Mouse (Mus musculus): ENCODE data around the gene Rbms3. TPM values are rescaled to one million over a fixed set of nuclear protein-coding genes. Genes with fewer than 3 reads are reported as not detected.

Rbms3 gene
- total and polyA plus RNA-seq, 2 experiments from 2014 or later: 56.3 to 77.9 TPM

DNA sequence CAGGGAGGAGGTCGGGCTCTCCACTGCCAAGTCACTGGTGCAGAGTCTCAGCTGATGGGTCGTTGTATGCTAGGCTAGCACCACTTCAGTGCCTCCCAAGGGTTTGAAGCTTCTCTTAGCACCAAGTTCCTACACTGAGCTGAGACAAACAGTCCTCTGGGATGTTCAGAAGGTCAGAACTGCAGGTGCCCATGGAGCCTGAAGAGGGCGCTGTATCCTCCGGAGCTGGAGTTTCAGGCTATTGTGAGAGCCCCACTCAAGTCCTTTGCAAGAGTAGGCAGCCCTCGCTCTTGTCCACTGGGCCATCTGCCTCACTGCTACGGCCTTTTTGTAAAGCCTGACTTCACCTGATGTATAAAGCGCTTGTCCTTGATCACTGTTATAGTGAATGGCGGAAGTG lies 6.8 kb upstream of the Rbms3 start:
- no peaks in the 10 kb centered on the region for H3K36me3 ChIP-seq (ENCODE audit: insufficient read depth, low read length)
- DNase-seq (ENCODE audit: low spot score) (no peak), ATAC-seq (no peak)
- H3K9ac ChIP-seq (replicated peaks; ENCODE audit: low read length): no peak overlapping the region
- no peak overlapping the region for H3K4me2 ChIP-seq (ENCODE audit: low read depth, low read length)
- TF ChIP-seq CTCF (IDR thresholded peaks at IDR 0.05; ENCODE audit: low read depth): peak; percentile 21; the same call in 1 of the 2 replicates
- H3K4me3 ChIP-seq (ENCODE audit: low read length): no peak overlapping the region
- H3K4me1 ChIP-seq (ENCODE audit: insufficient read depth, low read length): no peaks in the 10 kb centered on the region; the same call in 1 of the 2 replicates
- 76% methylated on average over 8 of the region's 8 CpGs for WGBS
- H3K27me3 ChIP-seq (ENCODE audit: insufficient read depth, low read length): no peaks in the 10 kb centered on the region
- H3K27ac ChIP-seq: no peak overlapping the region
- peaks cover 2% of the 10 kb centered on the region; the same call in 1 of the 2 replicates for H3K9me3 ChIP-seq (ENCODE audit: low read length)

DNA sequence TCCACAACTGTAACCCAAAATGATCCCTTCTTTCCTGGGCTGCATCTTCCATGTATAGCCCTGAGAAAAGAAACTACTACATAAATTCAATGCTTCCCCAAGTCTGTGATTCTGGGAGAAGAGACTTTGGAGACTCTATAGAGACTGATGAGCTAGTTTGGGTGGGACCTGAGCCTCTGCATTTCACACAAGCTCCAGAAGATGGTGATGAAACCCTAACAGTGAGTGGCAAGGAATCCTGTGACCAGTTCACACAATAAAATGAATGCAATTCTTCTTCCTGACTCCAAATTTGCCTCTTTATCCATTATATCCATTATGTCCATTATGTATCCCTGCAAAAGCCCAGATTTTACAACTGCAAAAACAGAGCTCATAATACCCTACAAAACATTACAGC lies 2.5 kb downstream of the Rbms3 start:
- no peak overlapping the region for H3K9ac ChIP-seq (replicated peaks; ENCODE audit: low read length)
- no peak overlapping the region for H3K4me3 ChIP-seq (ENCODE audit: low read length)
- no peak overlapping the region for H3K27ac ChIP-seq
- no peak for ATAC-seq
- no peaks in the 10 kb centered on the region for H3K27me3 ChIP-seq (ENCODE audit: insufficient read depth, low read length)
- H3K4me1 ChIP-seq (ENCODE audit: insufficient read depth, low read length): peaks cover 7% of the 10 kb centered on the region; the same call in 1 of the 2 replicates
- TF ChIP-seq CTCF (IDR thresholded peaks at IDR 0.05; ENCODE audit: low read depth): peak; percentile 35
- peaks cover 2% of the 10 kb centered on the region; the same call in 1 of the 2 replicates for H3K9me3 ChIP-seq (ENCODE audit: low read length)
- DNase-seq (ENCODE audit: low spot score): no peak
- H3K36me3 ChIP-seq (ENCODE audit: insufficient read depth, low read length): no peaks in the 10 kb centered on the region
- no peak overlapping the region for H3K4me2 ChIP-seq (ENCODE audit: low read depth, low read length)

DNA sequence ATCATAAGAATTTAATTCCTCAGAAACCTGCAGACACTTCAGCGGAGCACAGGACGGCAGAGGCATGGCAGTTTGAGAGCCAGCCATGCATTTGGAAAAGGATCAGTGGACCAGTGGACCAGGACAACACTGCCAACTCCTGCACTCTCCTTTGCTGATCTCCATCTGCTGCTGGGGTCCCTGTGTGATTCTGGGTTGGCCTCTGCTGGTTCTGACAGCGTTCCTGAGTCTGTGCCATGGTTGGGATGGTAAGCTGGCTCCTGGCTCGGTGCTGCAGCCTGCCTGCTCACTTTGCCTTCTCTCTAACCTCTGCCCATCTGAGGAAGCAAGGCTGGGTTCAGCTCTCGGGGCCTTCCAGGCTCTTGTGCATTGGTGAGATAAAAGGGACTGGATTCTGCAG lies 28.9 kb downstream of the Rbms3 start:
- Histone ChIP-seq H3K27me3 (ENCODE audit: insufficient read depth, low read length) (no peaks in the 10 kb centered on the region), H3K9me3 (ENCODE audit: low read length) (no peaks in the 10 kb centered on the region), H3K9ac (replicated peaks; ENCODE audit: low read length) (no peak overlapping the region), H3K4me1 (ENCODE audit: insufficient read depth, low read length) (no peaks in the 10 kb centered on the region), H3K4me2 (ENCODE audit: low read depth, low read length) (no peak overlapping the region), H3K36me3 (ENCODE audit: insufficient read depth, low read length) (no peaks in the 10 kb centered on the region), H3K27ac (no peak overlapping the region), H3K4me3 (ENCODE audit: low read length) (no peak overlapping the region)
- 65% methylated on average over 5 of the region's 5 CpGs for WGBS
- no peak for TF ChIP-seq CTCF (IDR thresholded peaks at IDR 0.05; ENCODE audit: low read depth)
- ATAC-seq (peak; percentile 27; the same call in 1 of the 2 replicates), DNase-seq (ENCODE audit: low spot score) (peak; percentile 56)

DNA sequence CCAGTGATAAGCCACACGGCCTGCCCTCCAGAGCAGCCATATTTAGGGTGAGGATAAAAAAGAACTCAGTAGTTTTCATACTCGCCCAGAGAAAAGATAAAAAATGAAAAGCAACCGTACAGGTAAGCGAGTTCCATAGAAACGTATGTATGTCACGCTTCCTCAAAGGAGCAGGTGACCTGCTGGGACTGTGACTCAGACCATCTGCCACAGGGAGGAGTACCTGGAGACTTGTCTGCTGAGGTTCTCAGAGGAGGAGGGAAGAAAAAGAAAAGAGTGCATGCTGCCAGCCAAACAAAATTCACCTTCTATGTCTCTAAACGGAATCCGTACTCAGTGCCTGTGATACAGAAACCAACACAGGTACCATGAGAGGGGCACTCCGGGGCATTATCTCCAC lies 30.4 kb downstream of the Rbms3 start:
- Histone ChIP-seq H3K4me2 (ENCODE audit: low read depth, low read length) (no peak overlapping the region), H3K9ac (replicated peaks; ENCODE audit: low read length) (no peak overlapping the region), H3K27me3 (ENCODE audit: insufficient read depth, low read length) (no peaks in the 10 kb centered on the region), H3K27ac (no peak overlapping the region), H3K9me3 (ENCODE audit: low read length) (no peaks in the 10 kb centered on the region), H3K4me3 (ENCODE audit: low read length) (no peak overlapping the region), H3K4me1 (ENCODE audit: insufficient read depth, low read length) (no peaks in the 10 kb centered on the region), H3K36me3 (ENCODE audit: insufficient read depth, low read length) (no peaks in the 10 kb centered on the region)
- no peak for ATAC-seq
- DNase-seq (ENCODE audit: low spot score): no peak
- 88% methylated on average over 9 of the region's 9 CpGs for WGBS
- TF ChIP-seq CTCF (IDR thresholded peaks at IDR 0.05; ENCODE audit: low read depth): no peak

DNA sequence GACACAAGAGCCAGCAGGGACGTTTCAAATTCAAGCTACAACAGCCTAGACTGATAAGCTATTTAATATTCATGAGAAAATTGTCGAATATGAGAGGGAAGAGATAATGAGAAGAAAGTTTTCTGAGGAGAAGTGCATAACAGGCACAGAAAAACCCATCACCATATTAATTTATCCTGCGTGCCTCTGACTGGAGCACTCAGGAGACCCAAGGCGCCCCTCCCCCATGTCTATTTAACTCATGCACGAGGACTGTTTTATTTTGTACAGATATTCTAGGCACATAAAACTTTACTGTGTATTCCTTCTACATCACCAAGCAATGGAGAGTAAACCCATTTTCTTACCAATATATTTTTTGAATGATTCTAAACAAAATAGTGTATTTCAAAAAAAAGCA lies 33.6 kb downstream of the Rbms3 start:
- ATAC-seq: no peak
- Histone ChIP-seq H3K27me3 (ENCODE audit: insufficient read depth, low read length) (no peaks in the 10 kb centered on the region), H3K4me2 (ENCODE audit: low read depth, low read length) (no peak overlapping the region), H3K4me3 (ENCODE audit: low read length) (no peak overlapping the region), H3K9ac (replicated peaks; ENCODE audit: low read length) (no peak overlapping the region), H3K9me3 (ENCODE audit: low read length) (no peaks in the 10 kb centered on the region), H3K27ac (no peak overlapping the region), H3K36me3 (ENCODE audit: insufficient read depth, low read length) (no peaks in the 10 kb centered on the region), H3K4me1 (ENCODE audit: insufficient read depth, low read length) (no peaks in the 10 kb centered on the region)
- 36% methylated on average over 5 of the region's 5 CpGs for WGBS
- no peak for TF ChIP-seq CTCF (IDR thresholded peaks at IDR 0.05; ENCODE audit: low read depth)
- no peak for DNase-seq (ENCODE audit: low spot score)

DNA sequence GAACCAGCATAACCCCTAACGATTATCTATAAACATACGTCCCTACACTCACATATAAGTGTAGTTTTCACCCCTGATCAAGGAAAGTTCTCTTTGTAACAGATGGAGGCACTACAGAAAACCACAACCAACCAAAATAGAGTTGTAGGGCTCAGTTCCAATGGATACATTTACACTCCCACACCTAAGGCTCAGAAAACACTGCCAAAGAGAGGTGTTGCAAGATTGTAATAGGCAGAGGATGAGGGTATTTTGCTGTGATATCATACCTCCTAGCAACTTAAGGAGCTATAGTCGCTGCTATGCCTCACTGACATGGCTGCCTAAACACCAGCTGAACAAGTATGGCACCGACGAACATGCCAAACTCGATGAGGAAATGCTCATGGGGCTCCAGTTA lies 44.4 kb downstream of the Rbms3 start:
- no peak overlapping the region for H3K27ac ChIP-seq
- no peaks in the 10 kb centered on the region for H3K9me3 ChIP-seq (ENCODE audit: low read length)
- TF ChIP-seq CTCF (IDR thresholded peaks at IDR 0.05; ENCODE audit: low read depth): no peak
- 87% methylated on average over 6 of the region's 6 CpGs for whole genome bisulfite sequencing
- H3K27me3 ChIP-seq (ENCODE audit: insufficient read depth, low read length): no peaks in the 10 kb centered on the region
- no peak for DNase-seq (ENCODE audit: low spot score)
- no peak overlapping the region for H3K9ac ChIP-seq (replicated peaks; ENCODE audit: low read length)
- ATAC-seq: no peak
- H3K4me2 ChIP-seq (ENCODE audit: low read depth, low read length): no peak overlapping the region
- H3K36me3 ChIP-seq (ENCODE audit: insufficient read depth, low read length): no peaks in the 10 kb centered on the region
- no peaks in the 10 kb centered on the region for H3K4me1 ChIP-seq (ENCODE audit: insufficient read depth, low read length)
- no peak overlapping the region for H3K4me3 ChIP-seq (ENCODE audit: low read length)

DNA sequence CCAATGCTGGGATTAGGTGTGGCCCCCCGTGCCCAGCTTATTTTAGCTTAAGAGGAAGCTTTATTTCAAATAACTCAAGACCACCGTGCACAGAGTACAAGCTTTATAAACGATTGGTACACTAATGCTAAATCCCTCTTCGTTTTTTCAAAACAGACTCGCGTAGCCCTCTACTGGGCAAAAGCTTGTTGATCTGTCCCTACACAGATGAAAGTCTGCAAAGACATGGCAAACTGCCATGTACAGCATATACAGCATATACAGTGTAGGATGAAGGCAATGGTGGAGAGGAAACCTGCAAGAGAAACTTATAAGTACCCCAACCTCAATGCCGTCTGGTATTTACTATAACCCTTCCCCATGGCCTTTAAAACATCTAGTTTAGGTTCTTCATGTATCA lies 46.1 kb downstream of the Rbms3 start:
- Histone ChIP-seq H3K27ac (no peak overlapping the region), H3K9ac (replicated peaks; ENCODE audit: low read length) (no peak overlapping the region), H3K27me3 (ENCODE audit: insufficient read depth, low read length) (no peaks in the 10 kb centered on the region), H3K4me2 (ENCODE audit: low read depth, low read length) (no peak overlapping the region), H3K4me1 (ENCODE audit: insufficient read depth, low read length) (no peaks in the 10 kb centered on the region), H3K9me3 (ENCODE audit: low read length) (no peaks in the 10 kb centered on the region), H3K36me3 (ENCODE audit: insufficient read depth, low read length) (no peaks in the 10 kb centered on the region), H3K4me3 (ENCODE audit: low read length) (no peak overlapping the region)
- peak; percentile 62 for TF ChIP-seq CTCF (IDR thresholded peaks at IDR 0.05; ENCODE audit: low read depth)
- whole genome bisulfite sequencing: 57% methylated on average over 7 of the region's 7 CpGs
- ATAC-seq: 0 out of 2 replicates have a peak, but pooled peaks have one; percentile 27
- DNase-seq (ENCODE audit: low spot score): peak; percentile 86
